Mouse (Mus musculus): Measurements from ENCODE around the gene Dusp15. TPM values are rescaled to one million over a fixed set of nuclear protein-coding genes. Genes with fewer than 3 reads are reported as not detected.

Dusp15 gene
- polyA plus RNA-seq, 1 experiment from 2014 or later: not detected

DNA sequence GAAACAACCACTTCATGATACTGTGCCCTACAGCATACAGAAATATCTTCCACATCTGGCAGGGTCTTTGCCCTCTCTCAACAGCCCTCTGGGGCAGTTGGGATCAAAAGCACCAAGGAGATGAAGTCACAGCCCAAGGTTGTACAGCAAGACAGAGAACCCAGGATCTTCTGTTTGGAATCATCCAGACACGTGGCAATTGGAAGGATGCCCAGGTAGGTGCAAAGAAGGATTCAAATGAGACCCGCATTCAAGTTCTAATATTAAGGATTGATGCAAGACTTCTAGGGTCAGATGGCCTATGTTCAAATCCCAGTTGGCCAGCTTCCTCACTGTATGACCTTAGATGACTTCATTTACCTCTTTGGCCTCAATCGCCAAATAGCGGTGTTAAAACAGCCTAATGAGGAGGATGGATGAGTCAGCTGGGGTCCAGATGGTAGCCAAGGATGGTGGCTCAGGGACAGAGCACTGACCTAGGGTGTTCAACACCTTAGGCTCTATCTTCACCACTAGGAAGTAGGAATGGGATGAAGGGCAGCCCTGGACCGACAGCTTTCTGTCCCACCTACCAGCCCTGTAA lies 3.0 kb downstream of the Dusp15 start:
- Histone ChIP-seq H3K4me2 (no peak overlapping the region), H3K9ac (no peak overlapping the region), H3K27ac (no peak overlapping the region), H3K9me3 (replicated peaks) (no peaks in the 10 kb centered on the region), H3K27me3 (peaks cover 95% of the 10 kb centered on the region), H3K36me3 (no peaks in the 10 kb centered on the region), H3K4me3 (replicated peaks) (no peak overlapping the region), H3K4me1 (replicated peaks) (peaks cover 3% of the 10 kb centered on the region; the same call in 1 of the 2 replicates)
- ATAC-seq (ENCODE audit: low read depth) (no peak), DNase-seq (no peak)
- 61% methylated on average over 5 of the region's 5 CpGs for WGBS (ENCODE audit: insufficient replicate concordance)

DNA sequence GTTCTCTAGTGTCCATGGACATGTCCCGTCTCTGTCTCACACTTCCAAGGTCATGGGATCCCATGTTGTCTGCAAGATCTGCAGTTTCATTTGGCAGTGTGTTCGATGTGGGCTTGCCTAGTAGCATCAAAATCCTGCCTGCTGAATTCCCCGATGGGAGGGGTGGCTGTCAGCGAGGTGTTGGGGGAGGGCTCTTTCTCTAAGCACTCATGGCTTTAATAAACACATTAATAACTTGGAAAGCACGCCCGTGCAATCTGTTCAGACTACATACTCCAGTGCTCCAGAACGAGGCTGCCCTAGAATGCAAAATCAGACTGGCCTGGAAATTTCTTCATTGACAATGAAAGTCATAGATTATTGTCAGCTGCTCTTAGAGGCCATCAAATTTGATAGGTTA lies 4.4 kb downstream of the Dusp15 start:
- 50% methylated on average over 7 of the region's 7 CpGs for WGBS (ENCODE audit: insufficient replicate concordance)
- H3K27ac ChIP-seq: no peak overlapping the region

DNA sequence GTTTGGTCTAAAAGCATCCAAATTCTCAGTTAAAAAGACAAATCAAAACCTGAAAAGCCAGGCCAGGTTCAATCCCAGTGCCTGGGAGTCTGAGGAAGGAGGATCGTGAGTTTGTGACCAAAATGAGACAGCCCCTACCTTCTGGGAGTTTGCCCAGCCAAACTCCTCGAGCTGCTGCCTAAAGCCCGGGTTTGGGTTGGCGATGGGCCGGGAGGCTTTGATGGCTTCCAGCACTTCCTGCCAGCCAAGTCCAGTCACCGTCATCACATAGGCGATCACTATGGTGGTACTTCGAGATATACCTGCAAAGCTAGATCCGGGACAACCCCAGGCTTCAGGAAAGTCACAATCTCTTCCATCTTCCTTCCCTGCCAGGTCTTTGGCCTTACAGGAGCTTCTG lies 7.5 kb downstream of the Dusp15 start:
- Histone ChIP-seq H3K27me3 (peaks cover 96% of the 10 kb centered on the region), H3K4me2 (no peak overlapping the region), H3K36me3 (no peaks in the 10 kb centered on the region), H3K9me3 (replicated peaks) (no peaks in the 10 kb centered on the region), H3K4me3 (replicated peaks) (no peak overlapping the region), H3K9ac (no peak overlapping the region), H3K4me1 (replicated peaks) (no peaks in the 10 kb centered on the region), H3K27ac (no peak overlapping the region)
- WGBS (ENCODE audit: insufficient replicate concordance): 44% methylated on average over 9 of the region's 9 CpGs
- ATAC-seq (ENCODE audit: low read depth): no peak
- no peak for DNase-seq

More for the DNA sequence above, 4.4 kb downstream of the Dusp15 start:
- ATAC-seq (ENCODE audit: low read depth): no peak
- H3K4me2 ChIP-seq: no peak overlapping the region
- peaks cover 99% of the 10 kb centered on the region for H3K27me3 ChIP-seq
- peaks cover 3% of the 10 kb centered on the region; the same call in 1 of the 2 replicates for H3K4me1 ChIP-seq (replicated peaks)
- no peak for DNase-seq
- no peak overlapping the region for H3K9ac ChIP-seq
- H3K36me3 ChIP-seq: no peaks in the 10 kb centered on the region
- H3K9me3 ChIP-seq (replicated peaks): no peaks in the 10 kb centered on the region
- H3K4me3 ChIP-seq (replicated peaks): no peak overlapping the region

DNA sequence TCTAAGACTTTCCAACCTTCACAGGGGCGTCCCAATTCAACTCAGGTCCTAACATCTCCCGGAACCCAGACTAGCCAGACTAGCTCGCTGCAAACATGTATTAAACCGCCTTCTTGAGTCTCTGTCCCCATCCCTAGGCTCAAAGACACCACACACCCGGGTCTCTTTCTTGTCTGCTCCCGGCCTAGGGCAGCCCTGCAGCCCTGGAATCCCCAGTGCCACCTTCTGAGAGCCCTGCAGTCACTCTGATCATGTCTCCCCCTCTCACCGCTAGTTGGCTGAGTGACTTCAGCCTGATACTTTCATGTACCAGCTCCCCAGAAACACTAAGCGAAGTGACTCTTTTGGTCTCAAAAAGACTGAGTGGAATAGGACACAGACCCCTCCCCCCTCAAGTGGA lies 7.9 kb downstream of the Dusp15 start:
- no peaks in the 10 kb centered on the region for H3K36me3 ChIP-seq
- DNase-seq: no peak
- H3K4me3 ChIP-seq (replicated peaks): peak overlapping the region; percentile 29; the same call in 1 of the 2 replicates
- no peaks in the 10 kb centered on the region for H3K9me3 ChIP-seq (replicated peaks)
- H3K4me1 ChIP-seq (replicated peaks): no peaks in the 10 kb centered on the region
- no peak for ATAC-seq (ENCODE audit: low read depth)
- H3K4me2 ChIP-seq: peak overlapping the region; percentile 48
- no peak overlapping the region for H3K9ac ChIP-seq
- WGBS (ENCODE audit: insufficient replicate concordance): 7% methylated on average over 8 of the region's 8 CpGs
- H3K27ac ChIP-seq: no peak overlapping the region
- H3K27me3 ChIP-seq: peaks cover 96% of the 10 kb centered on the region

DNA sequence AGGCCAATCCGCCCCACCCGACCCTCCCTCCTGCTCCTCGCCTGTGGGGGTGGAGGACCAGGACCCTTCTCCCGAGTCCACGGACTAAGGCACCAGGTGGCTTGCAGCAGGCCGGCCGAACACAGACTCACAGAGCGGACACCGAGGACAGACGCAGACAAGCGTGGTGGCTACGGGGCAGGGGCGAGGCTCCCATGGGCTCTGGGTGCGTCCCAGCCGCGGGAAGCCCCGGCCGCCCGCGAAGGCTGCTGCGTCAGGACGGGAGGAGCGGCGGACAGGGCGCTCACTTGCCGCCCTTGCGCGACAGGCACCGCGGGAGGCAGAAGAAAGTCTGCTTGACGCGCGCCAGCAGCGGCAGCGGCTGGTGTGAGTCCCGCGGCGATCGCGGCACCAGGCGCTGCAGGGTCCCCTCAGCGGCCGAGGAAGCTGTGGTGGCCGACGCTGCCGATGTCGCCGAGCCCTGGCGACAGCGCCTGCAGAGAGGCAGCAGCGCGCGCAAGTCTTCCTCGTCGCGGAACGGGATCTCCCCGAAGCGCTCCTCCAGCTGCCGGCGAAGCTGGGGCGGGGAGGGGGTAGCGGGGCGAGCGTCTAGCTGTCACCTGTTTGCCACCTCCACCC lies 8.5 kb downstream of the Dusp15 start:
- Histone ChIP-seq H3K4me1 (replicated peaks) (no peaks in the 10 kb centered on the region), H3K36me3 (no peaks in the 10 kb centered on the region), H3K27ac (no peak overlapping the region), H3K4me2 (peak overlapping the region; percentile 48), H3K9ac (no peak overlapping the region), H3K9me3 (replicated peaks) (no peaks in the 10 kb centered on the region), H3K4me3 (replicated peaks) (peak overlapping the region; percentile 29), H3K27me3 (peaks cover 96% of the 10 kb centered on the region)
- WGBS (ENCODE audit: insufficient replicate concordance): 2% methylated on average over 54 of the region's 65 CpGs
- DNase-seq (no peak), ATAC-seq (ENCODE audit: low read depth) (no peak)

DNA sequence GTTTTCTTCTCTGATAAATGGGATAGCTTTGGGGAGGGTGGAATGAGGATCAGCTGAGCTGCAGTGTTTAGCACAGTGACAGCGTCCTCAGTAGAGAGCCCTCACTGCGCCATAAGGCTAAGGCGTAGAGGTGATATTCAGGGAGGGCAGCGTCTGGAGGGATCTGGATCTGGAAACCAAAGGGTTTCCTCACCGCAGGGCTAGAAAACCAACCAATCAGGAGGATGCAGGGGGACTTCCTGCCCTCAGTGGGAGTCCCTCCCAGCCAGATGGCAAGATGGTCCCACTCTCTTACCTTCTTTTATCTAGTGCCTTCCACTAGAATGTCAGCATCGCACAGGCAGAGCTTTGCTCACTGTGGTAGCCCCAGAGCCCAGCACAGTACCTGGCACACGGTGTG lies 9.7 kb downstream of the Dusp15 start:
- WGBS (ENCODE audit: insufficient replicate concordance): 17% methylated on average over 7 of the region's 7 CpGs
- H3K36me3 ChIP-seq: no peaks in the 10 kb centered on the region
- no peak overlapping the region for H3K4me3 ChIP-seq (replicated peaks)
- no peak for ATAC-seq (ENCODE audit: low read depth)
- H3K27ac ChIP-seq: no peak overlapping the region
- no peak overlapping the region for H3K9ac ChIP-seq
- H3K4me2 ChIP-seq: no peak overlapping the region
- H3K9me3 ChIP-seq (replicated peaks): no peaks in the 10 kb centered on the region
- H3K27me3 ChIP-seq: peaks cover 85% of the 10 kb centered on the region
- H3K4me1 ChIP-seq (replicated peaks): no peaks in the 10 kb centered on the region
- DNase-seq: no peak

DNA sequence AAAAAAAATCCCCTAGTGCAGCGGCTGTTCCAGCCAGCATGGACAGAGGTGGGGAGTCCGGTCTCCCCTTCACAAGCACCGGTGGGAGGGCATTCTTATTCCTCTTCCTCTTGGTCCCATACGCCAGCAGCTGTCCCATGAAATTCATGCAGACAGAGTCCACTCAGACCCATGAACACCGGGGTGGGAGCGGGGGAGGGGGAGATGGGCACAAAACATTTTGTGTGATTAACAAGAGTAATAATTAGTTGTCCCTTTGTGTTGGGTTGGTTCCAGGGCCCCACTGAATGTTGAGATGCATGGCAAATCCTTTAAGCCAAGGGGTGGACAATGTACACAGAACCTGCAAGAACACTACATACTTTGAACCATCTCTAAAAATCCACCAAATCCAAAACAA lies 10.4 kb downstream of the Dusp15 start:
- no peaks in the 10 kb centered on the region for H3K4me1 ChIP-seq (replicated peaks)
- no peaks in the 10 kb centered on the region for H3K9me3 ChIP-seq (replicated peaks)
- no peak overlapping the region for H3K27ac ChIP-seq
- no peak overlapping the region for H3K4me2 ChIP-seq
- DNase-seq (no peak), ATAC-seq (ENCODE audit: low read depth) (no peak)
- peaks cover 78% of the 10 kb centered on the region for H3K27me3 ChIP-seq
- H3K4me3 ChIP-seq (replicated peaks): no peak overlapping the region
- no peak overlapping the region for H3K9ac ChIP-seq
- no peaks in the 10 kb centered on the region for H3K36me3 ChIP-seq
- WGBS (ENCODE audit: insufficient replicate concordance): 58% methylated on average over 6 of the region's 6 CpGs

DNA sequence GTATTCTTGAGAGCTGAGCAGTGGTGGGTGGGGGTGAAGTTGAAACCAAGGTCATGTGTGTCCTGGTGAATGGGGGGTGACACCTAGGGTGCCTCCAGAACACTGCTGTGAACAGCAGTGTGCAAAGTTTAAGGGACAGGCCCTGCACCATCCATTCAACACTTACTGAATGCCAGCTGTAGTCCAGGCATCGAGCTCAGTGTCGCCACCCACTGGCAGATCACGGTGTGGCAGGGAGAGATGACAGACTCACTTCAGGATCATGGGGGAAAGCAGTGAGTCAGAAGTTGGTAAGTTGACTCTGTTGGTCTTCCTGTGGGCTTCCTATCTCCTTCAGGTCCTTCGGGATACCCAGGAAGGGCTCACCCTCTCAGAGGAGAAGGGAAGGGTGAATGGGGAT lies 11.7 kb downstream of the Dusp15 start:
- Histone ChIP-seq H3K36me3 (no peaks in the 10 kb centered on the region), H3K4me1 (replicated peaks) (no peaks in the 10 kb centered on the region), H3K27ac (no peak overlapping the region), H3K4me2 (no peak overlapping the region), H3K9ac (no peak overlapping the region), H3K4me3 (replicated peaks) (no peak overlapping the region), H3K27me3 (peaks cover 65% of the 10 kb centered on the region), H3K9me3 (replicated peaks) (no peaks in the 10 kb centered on the region)
- no peak for ATAC-seq (ENCODE audit: low read depth)
- DNase-seq: peak; percentile 27
- WGBS (ENCODE audit: insufficient replicate concordance): 1% methylated on average over 4 of the region's 4 CpGs

DNA sequence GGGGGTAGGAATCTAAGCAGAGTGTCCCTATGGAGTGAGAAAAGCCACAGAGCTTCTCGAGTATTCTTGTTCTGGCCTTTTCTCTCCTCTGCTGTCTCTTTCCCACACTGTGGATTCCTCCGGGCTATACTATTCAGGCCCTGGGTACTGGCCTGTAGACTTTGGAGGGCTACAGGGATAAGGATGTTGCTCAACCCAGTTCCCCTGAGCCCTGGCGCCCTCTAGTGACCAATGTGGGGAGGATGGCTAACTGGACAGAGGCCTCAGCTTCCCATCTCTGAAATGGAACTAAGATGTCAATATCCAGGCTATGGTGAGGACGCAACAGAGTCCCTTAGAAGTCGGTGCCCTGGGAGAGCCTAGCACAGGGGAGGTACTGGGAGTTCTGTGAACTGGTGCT lies 17.9 kb downstream of the Dusp15 start:
- DNase-seq: peak; percentile 34
- ATAC-seq (ENCODE audit: low read depth): 0 out of 2 replicates have a peak, but pooled peaks have one; percentile 26
- no peaks in the 10 kb centered on the region for H3K36me3 ChIP-seq
- H3K27ac ChIP-seq: no peak overlapping the region
- no peak overlapping the region for H3K9ac ChIP-seq
- WGBS (ENCODE audit: insufficient replicate concordance): 23% methylated on average over 5 of the region's 5 CpGs
- H3K27me3 ChIP-seq: peaks cover 6% of the 10 kb centered on the region; the same call in 1 of the 2 replicates
- H3K9me3 ChIP-seq (replicated peaks): no peaks in the 10 kb centered on the region
- H3K4me2 ChIP-seq: no peak overlapping the region
- no peak overlapping the region for H3K4me3 ChIP-seq (replicated peaks)
- 0 out of 2 replicates have a peak, but pooled peaks cover 2% of the 10 kb centered on the region for H3K4me1 ChIP-seq (replicated peaks)

DNA sequence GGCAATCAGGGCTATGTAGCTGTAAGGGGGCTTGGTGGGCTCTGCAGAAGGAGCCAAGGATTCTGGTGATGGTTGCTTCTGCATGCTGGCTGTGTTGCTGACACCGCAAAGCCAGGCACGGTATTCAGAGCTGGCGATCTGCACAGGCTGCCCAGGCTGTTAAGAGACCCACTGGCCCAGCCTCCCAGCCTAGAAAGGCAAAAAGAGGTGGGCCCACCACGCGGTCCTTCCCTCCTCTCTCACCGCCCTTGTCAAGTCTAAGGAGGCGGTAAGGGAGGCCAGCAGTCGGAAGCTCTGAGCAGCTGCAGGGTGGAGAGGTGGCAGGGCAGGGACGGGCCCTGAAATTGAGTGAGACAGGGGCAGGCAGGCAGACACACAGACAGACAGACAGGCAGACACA lies 18.4 kb downstream of the Dusp15 start, which contains the start of gene Foxs1:
Foxs1 (minus strand) TSS at position 161 of the 400 bp plus-strand sequence.
- peaks cover 5% of the 10 kb centered on the region; the same call in 1 of the 2 replicates for H3K4me1 ChIP-seq (replicated peaks)
- no peak within 1 kb of the TSS for H3K27ac ChIP-seq
- no peak within 1 kb of the TSS for H3K9ac ChIP-seq
- no peak within 1 kb of the TSS for H3K4me2 ChIP-seq
- no peaks in the 10 kb centered on the region for H3K36me3 ChIP-seq
- no peak for ATAC-seq (ENCODE audit: low read depth)
- H3K4me3 ChIP-seq (replicated peaks): no peak within 1 kb of the TSS
- H3K27me3 ChIP-seq: 0 out of 2 replicates have a peak, but pooled peaks cover under 1% of the 10 kb centered on the region
- no peaks in the 10 kb centered on the region for H3K9me3 ChIP-seq (replicated peaks)
- no peak for DNase-seq
- 28% methylated on average over 9 of the region's 9 CpGs for WGBS (ENCODE audit: insufficient replicate concordance)

DNA sequence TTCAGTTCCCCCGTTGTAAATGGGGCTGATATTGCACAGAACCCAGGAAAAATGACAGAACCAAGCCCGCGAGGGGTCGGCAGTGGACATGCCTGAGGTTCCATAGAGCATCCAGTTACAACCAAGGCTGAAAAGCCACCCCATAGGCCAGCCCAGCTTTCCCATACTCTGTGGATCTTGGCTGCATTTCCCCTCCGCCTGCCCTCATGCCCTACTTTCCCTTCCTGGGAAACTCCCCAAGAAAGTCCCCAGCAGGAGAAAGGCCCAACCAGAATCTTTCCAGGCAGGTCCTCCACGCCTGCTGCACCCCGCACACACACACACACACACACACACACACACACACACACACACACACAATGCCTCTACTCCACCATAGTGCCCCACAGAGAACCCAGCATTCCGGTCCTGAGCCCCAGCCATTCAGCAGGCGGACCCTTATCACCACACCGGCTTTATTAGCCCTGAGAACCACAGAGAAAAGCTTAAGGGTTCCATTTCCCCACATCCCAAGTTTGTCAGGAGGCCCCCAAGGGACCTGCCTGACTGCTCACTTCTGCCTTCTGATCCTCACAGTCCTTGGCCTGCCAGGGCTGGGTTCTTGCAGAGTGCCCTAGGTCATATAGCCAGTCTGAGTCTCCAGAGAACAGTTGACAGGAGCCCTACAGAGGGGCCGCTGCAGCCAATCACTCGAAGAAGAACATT lies 19.9 kb downstream of the Dusp15 start:
- Histone ChIP-seq H3K27ac (no peak overlapping the region; the same call in 1 of the 2 replicates), H3K4me3 (replicated peaks) (no peak overlapping the region), H3K27me3 (no peaks in the 10 kb centered on the region; the same call in 1 of the 2 replicates), H3K36me3 (no peaks in the 10 kb centered on the region), H3K9ac (no peak overlapping the region), H3K4me1 (replicated peaks) (peaks cover 10% of the 10 kb centered on the region), H3K4me2 (no peak overlapping the region), H3K9me3 (replicated peaks) (no peaks in the 10 kb centered on the region)
- no peak for ATAC-seq (ENCODE audit: low read depth)
- no peak for DNase-seq
- 67% methylated on average over 12 of the region's 12 CpGs for WGBS (ENCODE audit: insufficient replicate concordance)

All from liver, embryonic 13.5 days (tissue).